Mouse (Mus musculus) kidney, adult 11 months (tissue): ENCODE data around the gene Erc2.

Experiments
- DNase-seq: peaks from one replicate; pipeline ENCODE4 v3.0.0; 2022

Erc2 gene

DNA sequence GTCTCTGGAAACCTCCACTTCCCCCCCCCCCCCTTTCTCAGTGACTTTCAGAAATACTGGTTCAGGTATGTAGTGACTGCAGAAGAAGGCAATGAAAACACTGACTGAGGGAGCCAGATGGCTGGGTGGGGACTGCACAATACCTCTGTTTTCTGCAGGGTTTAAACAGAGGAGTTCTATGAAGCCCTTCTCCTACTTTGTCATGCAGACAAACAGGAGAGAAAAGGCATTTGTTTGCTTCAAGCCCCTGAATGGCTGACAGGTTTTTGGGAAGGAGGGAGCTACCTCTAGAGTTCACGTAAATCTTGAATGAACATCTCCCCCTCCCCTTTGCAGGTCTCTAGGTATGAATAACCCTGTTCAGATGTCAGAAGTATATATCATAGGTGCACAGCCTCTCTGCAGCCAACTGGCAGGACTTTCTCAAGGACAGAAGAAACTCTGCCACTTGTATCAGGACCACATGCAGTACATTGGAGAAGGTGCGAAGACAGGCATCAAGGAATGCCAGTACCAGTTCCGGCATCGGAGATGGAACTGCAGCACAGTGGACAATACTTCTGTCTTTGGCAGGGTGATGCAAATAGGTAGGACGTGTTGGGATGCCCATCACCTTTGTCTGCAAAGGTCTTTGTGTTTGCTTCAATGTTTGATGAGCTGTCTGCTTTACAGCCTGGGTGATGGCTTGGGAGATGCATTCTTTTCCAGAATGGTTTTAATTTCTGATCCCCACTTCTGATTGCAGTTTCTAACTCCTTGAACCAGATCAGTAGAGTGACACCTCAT is 890.8 kb downstream of the Erc2 start:
- no peak for DNase-seq

DNA sequence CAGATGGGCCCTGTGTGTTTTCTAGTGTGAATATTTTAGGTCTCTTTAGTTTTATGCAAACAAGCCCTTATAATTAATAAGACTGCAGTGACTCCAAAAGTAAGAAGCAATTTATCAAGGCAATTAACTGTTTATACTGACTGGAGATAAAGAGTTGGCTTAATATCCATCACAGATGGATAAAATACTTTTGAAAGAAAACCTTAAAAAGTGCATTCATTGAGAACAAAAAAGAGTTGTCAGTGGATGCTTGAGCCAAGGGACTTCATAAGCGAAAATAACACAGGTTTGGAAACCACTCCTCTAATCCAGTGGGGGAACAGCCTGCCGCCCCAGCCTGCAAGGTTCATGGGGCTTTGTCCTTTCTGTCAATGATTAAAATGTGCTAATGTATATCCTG is 891.9 kb downstream of the Erc2 start:
- no peak for DNase-seq

DNA sequence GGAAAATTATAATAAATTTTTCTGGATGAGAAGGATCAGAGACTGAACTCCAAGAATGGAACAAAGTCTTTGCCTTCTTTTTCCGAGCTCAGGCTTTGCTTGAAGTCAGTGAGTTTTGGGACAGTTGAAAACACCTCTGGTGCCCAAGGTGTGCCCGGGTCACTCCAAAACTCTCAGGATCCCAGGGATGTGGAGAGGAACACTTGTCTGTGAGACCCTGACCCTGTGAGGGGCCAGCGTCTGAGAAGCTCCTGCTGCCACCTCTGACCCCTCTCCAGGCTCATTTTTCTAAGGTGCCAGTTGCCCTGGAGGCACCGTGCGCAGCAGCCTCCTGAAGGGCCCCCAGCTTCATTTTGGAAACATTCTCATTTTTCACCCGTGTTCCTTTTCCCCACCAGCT is 893.1 kb downstream of the Erc2 start:
- no peak for DNase-seq

DNA sequence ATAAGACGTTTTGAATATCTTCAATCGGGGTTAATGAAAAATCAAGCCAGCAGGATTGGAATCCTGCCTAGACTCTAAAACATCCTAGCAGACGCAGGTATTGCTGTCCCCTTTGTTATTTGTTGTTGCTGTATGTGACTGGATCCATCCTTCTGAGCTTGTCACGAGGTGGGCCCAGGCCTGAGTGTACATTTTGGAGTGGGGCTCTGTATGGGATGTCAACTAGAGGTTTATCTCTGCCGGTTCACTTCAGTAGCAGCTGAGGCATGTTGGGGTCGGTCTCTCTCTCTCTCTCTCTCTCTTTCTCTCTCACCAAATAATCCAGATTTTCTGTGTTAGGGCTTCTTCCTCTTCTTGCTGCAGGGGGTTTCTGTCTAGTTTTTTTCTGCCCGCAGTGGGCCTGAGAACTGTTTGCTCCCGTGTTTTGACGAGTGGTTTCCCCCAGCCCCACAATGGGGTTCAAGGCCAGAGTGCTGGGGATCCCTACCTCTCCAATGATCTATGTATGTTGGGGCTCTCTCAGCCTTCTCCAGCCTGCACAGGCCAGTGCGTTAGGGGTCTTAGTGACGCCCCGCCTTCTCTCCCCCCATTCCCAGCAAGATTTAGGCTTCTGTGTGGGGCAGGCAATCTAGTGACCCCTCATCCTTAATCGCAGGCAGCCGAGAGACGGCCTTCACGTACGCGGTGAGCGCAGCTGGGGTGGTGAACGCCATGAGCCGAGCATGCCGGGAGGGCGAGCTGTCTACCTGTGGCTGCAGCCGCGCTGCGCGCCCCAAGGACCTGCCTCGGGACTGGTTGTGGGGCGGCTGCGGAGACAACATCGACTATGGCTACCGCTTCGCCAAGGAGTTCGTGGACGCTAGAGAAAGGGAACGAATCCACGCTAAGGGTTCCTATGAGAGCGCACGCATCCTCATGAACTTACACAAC is 895.7 kb downstream of the Erc2 start:
- DNase-seq, result no peak

DNA sequence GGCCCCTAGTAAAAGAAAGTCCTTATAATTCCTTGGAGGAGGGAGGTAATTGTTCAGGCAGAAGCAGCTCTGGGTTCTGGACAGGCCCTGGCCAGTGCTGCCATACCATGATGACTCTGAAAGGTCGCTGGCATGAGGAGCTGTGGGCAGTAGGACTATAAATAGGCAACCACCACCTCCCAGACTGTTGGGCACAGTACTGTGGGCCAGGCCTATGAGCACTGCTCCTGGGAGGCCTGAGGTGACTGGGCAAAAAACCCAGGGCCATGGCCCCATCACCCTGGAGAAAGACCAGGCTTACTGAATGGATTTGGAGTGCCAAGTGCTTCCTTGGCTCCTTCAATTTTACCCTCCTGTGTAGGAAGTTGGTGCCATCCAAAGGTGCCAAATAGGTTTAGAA is 898.9 kb downstream of the Erc2 start:
- DNase-seq, result no peak

DNA sequence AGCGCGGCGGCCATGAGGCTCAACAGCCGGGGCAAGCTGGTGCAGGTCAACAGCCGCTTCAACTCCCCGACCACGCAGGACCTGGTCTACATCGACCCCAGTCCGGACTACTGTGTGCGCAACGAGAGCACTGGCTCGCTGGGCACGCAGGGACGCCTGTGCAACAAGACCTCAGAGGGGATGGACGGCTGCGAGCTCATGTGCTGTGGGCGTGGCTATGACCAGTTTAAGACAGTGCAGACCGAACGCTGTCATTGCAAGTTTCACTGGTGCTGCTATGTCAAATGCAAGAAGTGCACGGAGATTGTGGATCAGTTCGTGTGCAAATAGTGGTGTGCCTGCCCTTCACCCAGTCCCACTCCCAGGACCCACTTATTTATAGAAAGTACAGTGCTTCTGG is 900.4 kb downstream of the Erc2 start:
- no peak for DNase-seq

DNA sequence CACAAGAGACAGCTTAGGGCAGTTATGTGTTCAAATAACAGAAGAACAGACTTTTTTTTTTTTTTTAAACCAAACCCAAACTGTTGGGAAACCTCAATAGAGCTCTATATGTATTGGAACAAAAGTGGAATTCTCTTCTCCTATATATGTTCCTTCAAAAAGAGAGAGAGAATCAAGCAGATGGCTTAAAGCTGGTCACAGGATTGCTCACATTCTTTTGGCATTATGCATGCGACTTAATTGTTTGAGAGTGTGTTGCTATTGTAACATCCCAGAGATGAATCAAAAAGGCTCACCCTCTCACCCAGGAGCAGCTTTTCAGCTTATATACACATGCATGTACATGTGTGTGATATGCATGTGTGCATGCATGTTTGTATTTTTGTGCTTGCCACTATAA is 903.3 kb downstream of the Erc2 start:
- DNase-seq, result no peak
